Mouse (Mus musculus) bone marrow, adult 2 months (tissue): Measurements from ENCODE around the gene Cby3.

ENCODE experiments used
- CTCF ChIP-seq: fragments of 200-500 bp; IDR thresholded peaks from 2 replicates; pipeline ENCODE4 v1.5.1; 2011; ENCODE audit warnings: low read length, control low read depth; ENCODE audit not compliant: control insufficient read depth, insufficient read depth
- POLR2A ChIP-seq: fragments of 200-500 bp; IDR thresholded peaks from 2 replicates; pipeline ENCODE4 v1.6.1; 2011; ENCODE audit warnings: low read depth, mild to moderate bottlenecking, control low read depth, low read length, borderline replicate concordance; ENCODE audit not compliant: control insufficient read depth

GRCm38 (mm10) chr11:50345486-50345885 is 8.8 kb upstream of the Cby3 start:
- TF ChIP-seq CTCF, result no peak
- no peak for TF ChIP-seq POLR2A
